Mouse (Mus musculus) heart, embryonic 14.5 days (tissue): ENCODE measurements around the gene Ccdc191. TPM values are rescaled to one million over a fixed set of nuclear protein-coding genes. Genes with fewer than 3 reads are reported as not detected.

Source experiments
- microRNA-seq: library from miRNA; unstranded; fragments of <30 nt; microRNA quantifications from one replicate; pipeline ENCODE4, GENCODE M21; 2016
- polyA plus RNA-seq: library from polyadenylated mRNA; unstranded; fragments of >200 nt; fragmentation: Nextera tagmentation; extraction: Ambion mirVana; gene quantifications from 2 replicates; pipeline ENCODE4 v1.2.1, GENCODE M21; 2014

Gene Ccdc191
- polyA plus RNA-seq, 1 experiment from 2014 or later: 6.9 TPM

Small RNA genes within 50 kb of the gene (microRNA-seq; reads per million reads assigned to microRNA genes)
- gene Mir3470b: not detected

Other genes starting within 250 kb of the Ccdc191 start
- not detected in 2 replicates for gene Tigit, start 225.7 kb upstream of the Ccdc191 start, polyA plus RNA-seq
- not detected in 2 replicates for gene Drd3, start 135.8 kb upstream of the Ccdc191 start, polyA plus RNA-seq
- gene Qtrt2, start 37.0 kb downstream of the Ccdc191 start, polyA plus RNA-seq: 19.0 and 19.5 TPM in 2 replicates
- gene Zdhhc23, start 90.0 kb downstream of the Ccdc191 start, polyA plus RNA-seq: 1.3 and 1.6 TPM in 2 replicates
- gene Gramd1c, start 173.5 kb downstream of the Ccdc191 start, polyA plus RNA-seq: 4.3 and 6.8 TPM in 2 replicates
- gene Atp6v1a, start 249.9 kb downstream of the Ccdc191 start, polyA plus RNA-seq: 45.4 and 54.9 TPM in 2 replicates